ENCODE assay signal across 8 mouse cellular contexts in the genomic region with DNA sequence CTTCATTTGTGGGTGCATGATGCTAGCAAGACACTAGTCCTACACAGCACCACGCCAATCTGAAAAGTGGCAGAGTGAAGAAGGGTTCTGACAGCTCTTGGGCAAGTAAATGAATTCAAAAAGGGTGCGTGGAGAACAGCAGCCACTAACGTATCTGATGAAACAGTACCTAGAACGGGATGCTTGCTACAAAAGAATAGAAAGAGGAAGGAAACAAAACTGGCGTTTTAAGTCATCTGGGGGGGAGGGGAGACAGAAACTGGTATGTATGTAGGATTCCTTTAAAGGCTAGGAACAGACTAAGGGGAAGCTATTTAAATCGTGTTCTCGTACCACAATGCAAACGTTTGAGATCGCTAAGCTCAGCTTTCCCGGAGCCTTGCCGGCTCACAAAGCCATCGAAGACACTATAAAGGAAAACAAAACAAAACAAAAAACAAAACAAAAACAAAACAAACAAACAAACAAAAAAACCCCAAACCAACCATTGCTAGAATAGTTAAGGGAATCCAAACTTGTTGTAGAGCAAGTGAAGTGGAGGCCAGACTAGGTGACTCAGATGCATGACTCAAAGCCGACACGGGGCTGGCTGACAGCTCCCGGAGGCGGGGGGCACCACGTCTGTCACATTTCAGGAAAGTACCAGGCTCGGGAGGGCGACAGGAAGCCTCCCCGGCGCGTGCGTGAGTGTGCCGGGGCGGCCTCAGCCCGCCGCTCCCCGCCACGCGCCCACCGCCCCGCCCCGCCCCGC.
DNase-seq lines count a peak whose midpoint lies in the region; ATAC-seq and TF ChIP-seq lines count a peak whose summit lies in the region.

No protein-coding gene starts in this region.

- no peaks in the 10 kb centered on the region for H3K9me3 ChIP-seq in ES-Bruce4 (replicated peaks; ENCODE audit: control insufficient read depth, insufficient read depth, low read length, poor library complexity, severe bottlenecking)
- no peaks in the 10 kb centered on the region for H3K9me3 ChIP-seq in heart, embryonic 11.5 days (replicated peaks; ENCODE audit: control insufficient read depth, low read length)
- no peaks in the 10 kb centered on the region for H3K9me3 ChIP-seq in limb, embryonic 14.5 days (ENCODE audit: control insufficient read depth, low read length)
- no peaks in the 10 kb centered on the region for H3K9me3 ChIP-seq in midbrain, embryonic 16.5 days (replicated peaks; ENCODE audit: control insufficient read depth, low read length, poor library complexity, severe bottlenecking)

- no peak for TF ChIP-seq POLR2A in kidney, adult 2 months (IDR thresholded peaks at IDR 0.05; ENCODE audit: low read depth, low read length)
- TF ChIP-seq POLR2A in ES-Bruce4 (IDR thresholded peaks at IDR 0.05; ENCODE audit: insufficient read depth, low read length) = no peak
- TF ChIP-seq POLR2A in cerebellum, adult 2 months (IDR thresholded peaks at IDR 0.05; ENCODE audit: borderline replicate concordance, insufficient read depth, low read length) = no peak
- TF ChIP-seq POLR2A in limb, embryonic 14.5 days (IDR thresholded peaks at IDR 0.05; ENCODE audit: borderline replicate concordance, extremely low read depth, insufficient read depth, insufficient read length) = no peak

- no peaks in the 10 kb centered on the region for H3K36me3 ChIP-seq in kidney, adult 2 months (ENCODE audit: control insufficient read depth, insufficient read depth, low read length)
- no peaks in the 10 kb centered on the region for H3K36me3 ChIP-seq in ES-Bruce4 (ENCODE audit: control insufficient read depth, insufficient read depth, low read length, poor library complexity, severe bottlenecking)
- no peaks in the 10 kb centered on the region for H3K36me3 ChIP-seq in heart, embryonic 11.5 days (ENCODE audit: control insufficient read depth, insufficient read depth, low read length)
- no peaks in the 10 kb centered on the region for H3K36me3 ChIP-seq in limb, embryonic 14.5 days (ENCODE audit: control insufficient read depth, insufficient read depth, low read length)
- no peaks in the 10 kb centered on the region for H3K36me3 ChIP-seq in midbrain, embryonic 16.5 days (ENCODE audit: control insufficient read depth, insufficient read depth, low read length)

- peak; percentile 33 for DNase-seq in kidney, adult 2 months
- no peak for DNase-seq in kidney, postnatal 36 days
- DNase-seq in cerebellum, adult 2 months = peak in 1 of 2 experiments; percentile 19
- no peak for DNase-seq in limb, embryonic 14.5 days (ENCODE audit: low spot score)
- DNase-seq in gastrocnemius, adult 18-20 months (ENCODE audit: low spot score) = no peak

- no peaks in the 10 kb centered on the region for H3K27me3 ChIP-seq in kidney, adult 2 months (replicated peaks; ENCODE audit: control insufficient read depth, insufficient read depth, low read length)
- H3K27me3 ChIP-seq in ES-Bruce4 (ENCODE audit: control insufficient read depth, insufficient read depth, low read length, poor library complexity, severe bottlenecking) = no peaks in the 10 kb centered on the region
- no peaks in the 10 kb centered on the region for H3K27me3 ChIP-seq in cerebellum, adult 2 months (ENCODE audit: control insufficient read depth, insufficient read depth, low read length)
- no peaks in the 10 kb centered on the region for H3K27me3 ChIP-seq in heart, embryonic 11.5 days (ENCODE audit: control insufficient read depth, insufficient read depth, low read length)
- no peaks in the 10 kb centered on the region for H3K27me3 ChIP-seq in limb, embryonic 14.5 days (ENCODE audit: control insufficient read depth, insufficient read depth, low read length)
- no peaks in the 10 kb centered on the region for H3K27me3 ChIP-seq in midbrain, embryonic 16.5 days (ENCODE audit: control insufficient read depth, insufficient read depth, low read depth, low read length)

- peak overlapping the region; percentile 65 for H3K9ac ChIP-seq in ES-Bruce4 (ENCODE audit: low read depth, poor library complexity, severe bottlenecking)
- peak overlapping the region; percentile 95 for H3K9ac ChIP-seq in heart, embryonic 11.5 days (ENCODE audit: low read depth, low read length)
- H3K9ac ChIP-seq in limb, embryonic 14.5 days (ENCODE audit: low read depth, low read length, severe bottlenecking) = peak overlapping the region; percentile 61
- H3K9ac ChIP-seq in midbrain, embryonic 16.5 days (ENCODE audit: low read depth, low read length) = peak overlapping the region; percentile 86

- no peak for TF ChIP-seq EP300 in ES-Bruce4 (IDR thresholded peaks at IDR 0.05; ENCODE audit: insufficient read depth, low read depth, low read length)

- H3K27ac ChIP-seq in kidney, adult 2 months (ENCODE audit: insufficient read depth, low read depth, low read length) = peak overlapping the region; percentile 24; the same call in 1 of the 2 replicates
- H3K27ac ChIP-seq in ES-Bruce4 (ENCODE audit: insufficient read depth, low read length) = peak overlapping the region; percentile 37; the same call in 1 of the 2 replicates
- H3K27ac ChIP-seq in cerebellum, adult 2 months (ENCODE audit: insufficient read depth, low read length) = peak overlapping the region; percentile 31; the same call in 1 of the 2 replicates
- H3K27ac ChIP-seq in heart, embryonic 11.5 days (ENCODE audit: low read depth, low read length) = peak overlapping the region; percentile 87
- H3K27ac ChIP-seq in limb, embryonic 14.5 days (replicated peaks; ENCODE audit: low read depth, low read length) = no peak overlapping the region; the same call in 1 of the 2 replicates
- peak overlapping the region; percentile 94 for H3K27ac ChIP-seq in midbrain, embryonic 16.5 days (ENCODE audit: low read length)

- peak overlapping the region; percentile 78 for H3K4me3 ChIP-seq in kidney, adult 2 months (ENCODE audit: insufficient read depth, low read depth, low read length)
- peak overlapping the region; percentile 86 for H3K4me3 ChIP-seq in ES-Bruce4 (ENCODE audit: low read depth, low read length)
- peak overlapping the region; percentile 70 for H3K4me3 ChIP-seq in cerebellum, adult 2 months (replicated peaks; ENCODE audit: insufficient read depth, low read depth, low read length)
- H3K4me3 ChIP-seq in heart, embryonic 11.5 days (ENCODE audit: low read depth, low read length) = peak overlapping the region; percentile 91
- H3K4me3 ChIP-seq in limb, embryonic 14.5 days (replicated peaks; ENCODE audit: low read length) = peak overlapping the region; percentile 89
- H3K4me3 ChIP-seq in midbrain, embryonic 16.5 days (ENCODE audit: low read depth, low read length) = peak overlapping the region; percentile 74

- H3K4me2 ChIP-seq in heart, embryonic 11.5 days = peak overlapping the region; percentile 98
- H3K4me2 ChIP-seq in limb, embryonic 14.5 days (replicated peaks; ENCODE audit: low read depth, low read length, severe bottlenecking) = peak overlapping the region; percentile 96
- peak overlapping the region; percentile 60 for H3K4me2 ChIP-seq in midbrain, embryonic 16.5 days (ENCODE audit: low read length)

- ATAC-seq in heart, embryonic 11.5 days (replicated peaks; ENCODE audit: insufficient number of reproducible peaks, low FRiP score, low TSS enrichment) = peak; percentile 31
- no peak for ATAC-seq in limb, embryonic 14.5 days (ENCODE audit: low FRiP score, low read depth)
- ATAC-seq in midbrain, embryonic 16.5 days = peak; percentile 54

- no peaks in the 10 kb centered on the region for H3K4me1 ChIP-seq in kidney, adult 2 months (ENCODE audit: control insufficient read depth, insufficient read depth, low read length)
- peaks cover 7% of the 10 kb centered on the region for H3K4me1 ChIP-seq in ES-Bruce4 (ENCODE audit: control insufficient read depth, insufficient read depth, low read length)
- H3K4me1 ChIP-seq in cerebellum, adult 2 months (ENCODE audit: control insufficient read depth, insufficient read depth, low read length) = peaks cover 4% of the 10 kb centered on the region; the same call in 1 of the 2 replicates
- H3K4me1 ChIP-seq in heart, embryonic 11.5 days (ENCODE audit: control insufficient read depth, insufficient read depth, low read length) = 0 out of 2 replicates have a peak, but pooled peaks cover 3% of the 10 kb centered on the region
- H3K4me1 ChIP-seq in limb, embryonic 14.5 days (ENCODE audit: control insufficient read depth, insufficient read depth, low read length) = peaks cover 10% of the 10 kb centered on the region; the same call in 1 of the 2 replicates
- H3K4me1 ChIP-seq in midbrain, embryonic 16.5 days (ENCODE audit: control insufficient read depth, insufficient read depth, low read length) = peaks cover 21% of the 10 kb centered on the region

- no peak for TF ChIP-seq CTCF in kidney, adult 2 months (conservative IDR thresholded peaks at IDR 0.05; ENCODE audit: insufficient read depth, insufficient read length, low read depth, low read length)
- no peak for TF ChIP-seq CTCF in ES-Bruce4 (IDR thresholded peaks at IDR 0.05; ENCODE audit: low read depth, low read length)
- TF ChIP-seq CTCF in cerebellum, adult 2 months (IDR thresholded peaks at IDR 0.05; ENCODE audit: borderline replicate concordance, insufficient read depth, low read depth, low read length) = no peak

- WGBS in kidney, adult 2 months = 3% methylated on average over 34 of the region's 34 CpGs
- 1% methylated on average over 34 of the region's 34 CpGs for WGBS in cerebellum, adult 2 months
- 2% methylated on average over 34 of the region's 34 CpGs for WGBS in heart, embryonic 11.5 days (ENCODE audit: insufficient replicate concordance)
- WGBS in limb, embryonic 14.5 days = 3% methylated on average over 17 of the region's 34 CpGs
- 2% methylated on average over 19 of the region's 34 CpGs for WGBS in midbrain, embryonic 16.5 days
